Mouse (Mus musculus): ENCODE data around the gene Frem1.

GRCm38 (mm10) chr4:83040780-83041179 lies 11.4 kb downstream of the Frem1 start:
- TF ChIP-seq CTCF (conservative IDR thresholded peaks at IDR 0.05; ENCODE audit: low read length) (no peak), NANOG (IDR thresholded peaks at IDR 0.05; ENCODE audit: borderline replicate concordance, low read length) (no peak), POU5F1 (IDR thresholded peaks at IDR 0.05; ENCODE audit: borderline replicate concordance, low read length) (no peak)

Measured in E14TG2a.4 (cell line).